22 mouse cellular contexts compared by ENCODE assay signal in genomic region chr1:152394956-152395515, GRCm38 (mm10). TPM values are rescaled to one million over a fixed set of nuclear protein-coding genes. Genes with fewer than 3 reads are reported as not detected.
DNase-seq lines count a peak whose midpoint lies in the region; ATAC-seq and TF ChIP-seq lines count a peak whose summit lies in the region.
"Had no signal": no experiment of that assay in that cellular context is flagged by ENCODE, and none has a peak within 500 bp of the region (broad histone marks: within the 10 kb centered on the region; RNA-seq: fewer than 3 reads in every experiment).

No protein-coding gene starts in this region.

- no peaks in the 10 kb centered on the region for H3K4me1 ChIP-seq in kidney, embryonic 14.5 days (ENCODE audit: control insufficient read depth, insufficient read depth, low read length)
- no peaks in the 10 kb centered on the region for H3K4me1 ChIP-seq in kidney, postnatal 0 days (replicated peaks; ENCODE audit: insufficient read depth, low read length)
- no peaks in the 10 kb centered on the region for H3K4me1 ChIP-seq in lung, postnatal 0 days (ENCODE audit: insufficient read depth, low read depth, low read length)
- H3K4me1 ChIP-seq in midbrain, embryonic 15.5 days: no peaks in the 10 kb centered on the region
- H3K4me1 ChIP-seq: hindbrain, embryonic 12.5 days had no signal

- H3K27me3 ChIP-seq in kidney, embryonic 14.5 days (ENCODE audit: control insufficient read depth, insufficient read depth, low read length): no peaks in the 10 kb centered on the region; the same call in 1 of the 2 replicates
- H3K27me3 ChIP-seq in kidney, postnatal 0 days (ENCODE audit: insufficient read depth, low read length): no peaks in the 10 kb centered on the region
- H3K27me3 ChIP-seq in lung, postnatal 0 days (replicated peaks; ENCODE audit: insufficient read depth, low read length): no peaks in the 10 kb centered on the region
- H3K27me3 ChIP-seq in midbrain, embryonic 15.5 days (replicated peaks): peaks cover 7% of the 10 kb centered on the region; the same call in 1 of the 2 replicates

- TF ChIP-seq CTCF in kidney, postnatal 0 days (IDR thresholded peaks at IDR 0.05; ENCODE audit: low read depth): no peak
- TF ChIP-seq CTCF in lung, postnatal 0 days (IDR thresholded peaks at IDR 0.05): no peak

- TF ChIP-seq EP300 in lung, postnatal 0 days (IDR thresholded peaks at IDR 0.05): peak; percentile 17; the same call in 1 of the 2 replicates

- H3K36me3 ChIP-seq in kidney, embryonic 14.5 days (ENCODE audit: control insufficient read depth, insufficient read depth, low read length): no peaks in the 10 kb centered on the region
- H3K36me3 ChIP-seq in kidney, postnatal 0 days (ENCODE audit: insufficient read depth, low read length): no peaks in the 10 kb centered on the region
- H3K36me3 ChIP-seq in lung, postnatal 0 days (ENCODE audit: insufficient read depth, low read length): no peaks in the 10 kb centered on the region
- no peaks in the 10 kb centered on the region for H3K36me3 ChIP-seq in midbrain, embryonic 15.5 days (replicated peaks)
- H3K36me3 ChIP-seq: embryonic facial prominence, embryonic 12.5 days; forebrain, embryonic 15.5 days; G1E; heart, embryonic 10.5 days; hindbrain, embryonic 12.5 days had no signal

- no peak overlapping the region for H3K4me2 ChIP-seq in kidney, embryonic 14.5 days (replicated peaks; ENCODE audit: low read depth, low read length)
- no peak overlapping the region for H3K4me2 ChIP-seq in kidney, postnatal 0 days (ENCODE audit: low read length)
- H3K4me2 ChIP-seq in lung, postnatal 0 days (replicated peaks; ENCODE audit: low read depth, low read length): no peak overlapping the region
- no peak overlapping the region for H3K4me2 ChIP-seq in midbrain, embryonic 15.5 days
- H3K4me2 ChIP-seq: embryonic facial prominence, embryonic 12.5 days; forebrain, embryonic 15.5 days; hindbrain, embryonic 12.5 days had no signal

- H3K4me3 ChIP-seq in kidney, embryonic 14.5 days (ENCODE audit: low read length): no peak overlapping the region
- H3K4me3 ChIP-seq in kidney, postnatal 0 days (replicated peaks; ENCODE audit: low read depth, low read length): no peak overlapping the region
- no peak overlapping the region for H3K4me3 ChIP-seq in lung, postnatal 0 days (ENCODE audit: low read depth, low read length)
- H3K4me3 ChIP-seq in midbrain, embryonic 15.5 days: no peak overlapping the region
- H3K4me3 ChIP-seq: embryonic facial prominence, embryonic 12.5 days; forebrain, embryonic 15.5 days; heart, embryonic 10.5 days; hindbrain, embryonic 12.5 days had no signal

- no peak overlapping the region for H3K27ac ChIP-seq in kidney, embryonic 14.5 days (ENCODE audit: low read depth, low read length)
- no peak overlapping the region for H3K27ac ChIP-seq in kidney, postnatal 0 days
- H3K27ac ChIP-seq in lung, postnatal 0 days (ENCODE audit: low read length): no peak overlapping the region
- H3K27ac ChIP-seq in midbrain, embryonic 15.5 days: no peak overlapping the region
- H3K27ac ChIP-seq: embryonic facial prominence, embryonic 12.5 days; forebrain, embryonic 15.5 days; heart, embryonic 10.5 days; hindbrain, embryonic 12.5 days had no signal

- ATAC-seq in kidney, embryonic 14.5 days (ENCODE audit: low FRiP score, low TSS enrichment): no peak
- no peak for ATAC-seq in kidney, postnatal 0 days (replicated peaks; ENCODE audit: low FRiP score, low read depth)
- peak; percentile 59 for ATAC-seq in lung, postnatal 0 days
- no peak for ATAC-seq in midbrain, embryonic 15.5 days (replicated peaks)
- ATAC-seq: CD4-positive, CD25-positive, alpha-beta regulatory T cell, adult 4 months; forebrain, embryonic 15.5 days had no signal

- H3K9ac ChIP-seq in kidney, embryonic 14.5 days (ENCODE audit: low read depth, low read length): no peak overlapping the region
- H3K9ac ChIP-seq in kidney, postnatal 0 days (ENCODE audit: low read depth, low read length): no peak overlapping the region
- H3K9ac ChIP-seq in lung, postnatal 0 days (replicated peaks; ENCODE audit: low read depth): no peak overlapping the region
- no peak overlapping the region for H3K9ac ChIP-seq in midbrain, embryonic 15.5 days
- H3K9ac ChIP-seq: embryonic facial prominence, embryonic 12.5 days; forebrain, embryonic 15.5 days; hindbrain, embryonic 12.5 days had no signal

- H3K9me3 ChIP-seq in kidney, embryonic 14.5 days (ENCODE audit: control insufficient read depth, low read length): peaks cover 2% of the 10 kb centered on the region; the same call in 1 of the 2 replicates
- H3K9me3 ChIP-seq in kidney, postnatal 0 days (replicated peaks; ENCODE audit: low read length): 0 out of 2 replicates have a peak, but pooled peaks cover 4% of the 10 kb centered on the region
- H3K9me3 ChIP-seq in lung, postnatal 0 days (ENCODE audit: low read length): no peaks in the 10 kb centered on the region
- no peaks in the 10 kb centered on the region for H3K9me3 ChIP-seq in midbrain, embryonic 15.5 days
- H3K9me3 ChIP-seq: forebrain, embryonic 15.5 days; heart, embryonic 10.5 days; hindbrain, embryonic 12.5 days had no signal

- WGBS in kidney, embryonic 14.5 days: 54% methylated on average over 4 of the region's 4 CpGs
- WGBS in kidney, postnatal 0 days: 58% methylated on average over 4 of the region's 4 CpGs
- 59% methylated on average over 4 of the region's 4 CpGs for WGBS in lung, postnatal 0 days
- 85% methylated on average over 4 of the region's 4 CpGs for WGBS in midbrain, embryonic 15.5 days

- peak; percentile 44 for DNase-seq in kidney, adult 11 months
- peak; percentile 27 for DNase-seq in kidney, postnatal 0 days (ENCODE audit: low spot score)
- DNase-seq in kidney, postnatal 10 days: no peak
- peak; percentile 75 for DNase-seq in lung, postnatal 0 days (ENCODE audit: low spot score)
- DNase-seq in lung, postnatal 36 days: peak; percentile 50
- DNase-seq: adrenal gland, adult 8-10 months; adrenal gland, postnatal 36 days; B cell, adult 2 months; cerebellum, adult 2 months; cerebellum, postnatal 25 days; gastrocnemius, postnatal 10 days; heart, adult 18-20 months; heart, postnatal 10 days; heart, postnatal 4 days had no signal

RNA-seq across cellular contexts. Expression of gene Colgalt2, which starts 4.6 kb away (rescaled TPM):
- polyA plus RNA-seq in kidney, embryonic 14.5 days (2014; fragmentation: Nextera tagmentation; extraction: Ambion mirVana): 1.0 and 1.3 TPM in 2 replicates
- polyA plus RNA-seq in kidney, postnatal 0 days (2015; fragmentation: Nextera tagmentation; extraction: Ambion mirVana): 3.1 and 3.3 TPM in 2 replicates
- 3.3 and 3.6 TPM in 2 replicates for polyA plus RNA-seq in lung, postnatal 0 days (2015; fragmentation: Nextera tagmentation; extraction: Ambion mirVana)
- polyA plus RNA-seq in midbrain, embryonic 15.5 days (2015; fragmentation: Nextera tagmentation; extraction: Ambion mirVana): 4.1 and 4.6 TPM in 2 replicates
- polyA plus RNA-seq: CD4-positive, CD25-positive, alpha-beta regulatory T cell, adult 4 months; G1E had no signal

RNA-seq across cellular contexts. Expression of gene Tsen15, which starts 8.5 kb away (rescaled TPM):
- 83.5 and 102 TPM in 2 replicates for polyA plus RNA-seq in kidney, embryonic 14.5 days (2014; fragmentation: Nextera tagmentation; extraction: Ambion mirVana)
- 73.4 and 81.7 TPM in 2 replicates for polyA plus RNA-seq in kidney, postnatal 0 days (2015; fragmentation: Nextera tagmentation; extraction: Ambion mirVana)
- polyA plus RNA-seq in lung, postnatal 0 days (2015; fragmentation: Nextera tagmentation; extraction: Ambion mirVana): 35.9 and 36.6 TPM in 2 replicates
- polyA plus RNA-seq in midbrain, embryonic 15.5 days (2015; fragmentation: Nextera tagmentation; extraction: Ambion mirVana): 35.9 and 37.8 TPM in 2 replicates
